ENCODE assay signal across 8 mouse cellular contexts in genomic region chr1:64738661-64739082, GRCm38 (mm10). TPM values are rescaled to one million over a fixed set of nuclear protein-coding genes. Genes with fewer than 3 reads are reported as not detected.
DNase-seq lines count a peak whose midpoint lies in the region; ATAC-seq lines count a peak whose summit lies in the region.

No protein-coding gene starts in this region.

- 0% methylated on average over 14 of the region's 14 CpGs for WGBS in heart, embryonic 14.5 days
- WGBS in macrophage (ENCODE audit: missing documents), result 2% methylated on average over 14 of the region's 14 CpGs
- under 1% methylated on average over 14 of the region's 14 CpGs for WGBS in stomach, embryonic 15.5 days

- peaks cover 5% of the 10 kb centered on the region; the same call in 1 of the 2 replicates for H3K79me2 ChIP-seq in macrophage (ENCODE audit: inconsistent target)

- peak overlapping the region; percentile 50 to 81 for H3K4me3 ChIP-seq in heart, embryonic 14.5 days (ENCODE audit: control insufficient read depth in 1 of 2, insufficient read depth in 1 of 2, low read depth in 1 of 2, low read length in 2 of 2)
- H3K4me3 ChIP-seq in macrophage (ENCODE audit: inconsistent target), result peak overlapping the region; percentile 37
- peak overlapping the region; percentile 77 for H3K4me3 ChIP-seq in stomach, embryonic 15.5 days (replicated peaks)

- no peaks in the 10 kb centered on the region for H3K36me3 ChIP-seq in heart, embryonic 14.5 days (ENCODE audit: control insufficient read depth, insufficient read depth, low read length)
- H3K36me3 ChIP-seq in macrophage (ENCODE audit: inconsistent target), result no peaks in the 10 kb centered on the region
- H3K36me3 ChIP-seq in stomach, embryonic 15.5 days, result no peaks in the 10 kb centered on the region

- peak; percentile 51 for DNase-seq in ovary, adult 18-20 months (ENCODE audit: low spot score)
- no peak for DNase-seq in ovary, postnatal 14 days (ENCODE audit: low spot score)
- DNase-seq in cerebellum, adult 9-10 months, result peak; percentile 15
- peak; percentile 81 for DNase-seq in kidney, postnatal 10 days
- no peak for DNase-seq in urinary bladder, postnatal 25 days (ENCODE audit: low spot score)

- peak overlapping the region; percentile 56 for H3K9ac ChIP-seq in heart, embryonic 14.5 days (ENCODE audit: low read length)
- H3K9ac ChIP-seq in stomach, embryonic 15.5 days, result peak overlapping the region; percentile 13; the same call in 1 of the 2 replicates

- peaks cover 22 to 35% of the 10 kb centered on the region in 2 experiments for H3K4me1 ChIP-seq in heart, embryonic 14.5 days (ENCODE audit: control insufficient read depth in 2 of 2, insufficient read depth in 2 of 2, low read length in 2 of 2)
- H3K4me1 ChIP-seq in stomach, embryonic 15.5 days, result peaks cover 19% of the 10 kb centered on the region

- peak overlapping the region; percentile 54 to 76 for H3K27ac ChIP-seq in heart, embryonic 14.5 days (replicated peaks in 1 of 2; ENCODE audit: control insufficient read depth in 1 of 2, insufficient read depth in 1 of 2, low read depth in 2 of 2, low read length in 2 of 2)
- H3K27ac ChIP-seq in macrophage, result no peak overlapping the region
- peak overlapping the region; percentile 90 for H3K27ac ChIP-seq in stomach, embryonic 15.5 days

- ATAC-seq in heart, embryonic 14.5 days (ENCODE audit: insufficient number of reproducible peaks, insufficient read depth, low FRiP score, low read depth), result no peak
- ATAC-seq in stomach, embryonic 15.5 days (ENCODE audit: insufficient read depth, low FRiP score, low read depth), result no peak

- H3K4me2 ChIP-seq in heart, embryonic 14.5 days (ENCODE audit: low read length), result peak overlapping the region; percentile 97
- peak overlapping the region; percentile 95 for H3K4me2 ChIP-seq in stomach, embryonic 15.5 days

- H3K27me3 ChIP-seq in heart, embryonic 14.5 days (ENCODE audit: control insufficient read depth, insufficient read depth, low read length), result peaks cover 9% of the 10 kb centered on the region
- H3K27me3 ChIP-seq in stomach, embryonic 15.5 days (replicated peaks), result no peaks in the 10 kb centered on the region

- H3K9me3 ChIP-seq in heart, embryonic 14.5 days (ENCODE audit: control insufficient read depth, low read length), result no peaks in the 10 kb centered on the region
- no peaks in the 10 kb centered on the region for H3K9me3 ChIP-seq in stomach, embryonic 15.5 days

RNA-seq across cellular contexts. Expression of gene Fzd5, which starts 1.1 kb away (rescaled TPM):
- polyA plus RNA-seq in heart, embryonic 14.5 days (2014; fragmentation: Nextera tagmentation; extraction: Ambion mirVana), result 1.6 and 1.7 TPM in 2 replicates
- 10 to 100 TPM in 5 of 26 experiments, 1 to 10 TPM in 21; 3.1 to 16.1 (median 5.3) TPM for total RNA-seq in macrophage (2018; cell fraction: chromatin; rRNA removed)
- total RNA-seq in macrophage (2018; cell fraction: cytosol; rRNA removed), result 10 to 100 TPM in 6 of 26 experiments, 1 to 10 TPM in 20; 3.6 to 20.8 (median 7.0) TPM
- 10 to 100 TPM in 20 of 26 experiments, 1 to 10 TPM in 6; 8.1 to 32.1 (median 12.2) TPM for total RNA-seq in macrophage (2018; cell fraction: nucleus; rRNA removed)
- polyA plus RNA-seq in macrophage (2018), result 2.5 to 4.4 TPM (median 3.1 TPM) in 3 replicates
- 7.3 and 9.2 TPM in 2 replicates for polyA plus RNA-seq in stomach, embryonic 15.5 days (2015; fragmentation: Nextera tagmentation; extraction: Ambion mirVana)

RNA-seq across cellular contexts. Expression of gene Ccnyl1, which starts 48.4 kb away (rescaled TPM):
- polyA plus RNA-seq in heart, embryonic 14.5 days (2014; fragmentation: Nextera tagmentation; extraction: Ambion mirVana), result 6.7 and 8.5 TPM in 2 replicates
- 10 to 100 TPM; 24.5 to 85.4 (median 50.8) TPM for total RNA-seq in macrophage (2018; cell fraction: chromatin; rRNA removed)
- 10 to 100 TPM in 19 of 26 experiments, 1 to 10 TPM in 7; 7.4 to 27.8 (median 11.9) TPM for total RNA-seq in macrophage (2018; cell fraction: cytosol; rRNA removed)
- total RNA-seq in macrophage (2018; cell fraction: nucleus; rRNA removed), result 10 to 100 TPM; 21.8 to 90.2 (median 33.1) TPM
- polyA plus RNA-seq in macrophage (2018), result 8.3 to 14.0 TPM (median 12.2 TPM) in 3 replicates
- 4.5 and 5.2 TPM in 2 replicates for polyA plus RNA-seq in stomach, embryonic 15.5 days (2015; fragmentation: Nextera tagmentation; extraction: Ambion mirVana)

Comparison
In these comparisons a context has a peak if more than half of its experiments do, and no peak if none do; other contexts are left out.
1. DNase-seq: peak in ovary, adult 18-20 months (single experiment), cerebellum, adult 9-10 months (single experiment) and kidney, postnatal 10 days (single experiment); none in ovary, postnatal 14 days (single experiment) and urinary bladder, postnatal 25 days (single experiment).
2. Peak in every context shown above with its lines, with median percentiles within 50 percentile points of each other: H3K4me3 ChIP-seq.